ENCODE assay signal across 31 mouse cellular contexts in the genomic region with DNA sequence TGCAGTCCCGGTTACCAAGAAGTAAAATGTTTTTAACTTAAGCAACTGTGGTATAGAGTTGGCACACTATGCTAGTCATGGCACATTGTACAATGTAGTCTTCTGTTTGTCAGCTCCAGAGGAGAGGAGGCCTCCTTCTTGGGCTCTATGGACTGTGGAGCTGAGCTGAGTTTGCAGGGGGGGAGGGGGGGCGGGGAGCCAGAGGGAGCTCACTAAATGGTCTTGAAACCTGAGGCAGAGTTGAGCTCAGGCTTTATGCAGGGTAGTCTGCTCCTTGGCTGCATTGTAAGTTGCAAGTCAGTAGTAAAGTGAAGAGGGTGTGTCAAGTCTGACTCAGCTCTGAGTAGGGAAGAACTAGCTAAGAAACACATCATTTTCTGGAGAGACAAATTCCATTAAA. TPM values are rescaled to one million over a fixed set of nuclear protein-coding genes. Genes with fewer than 3 reads are reported as not detected.
DNase-seq lines count a peak whose midpoint lies in the region; ATAC-seq and TF ChIP-seq lines count a peak whose summit lies in the region.
"Had no signal": no experiment of that assay in that cellular context is flagged by ENCODE, and none has a peak within 500 bp of the region (broad histone marks: within the 10 kb centered on the region; RNA-seq: fewer than 3 reads in every experiment).

No protein-coding gene starts in this region.

- H3K27me3 ChIP-seq in limb, embryonic 15.5 days: no peaks in the 10 kb centered on the region
- H3K27me3 ChIP-seq: CH12.LX; forebrain, embryonic 12.5 days; heart, embryonic 12.5 days; lung, embryonic 15.5 days; megakaryocyte, embryonic 14.5 days; midbrain, embryonic 15.5 days; neural tube, embryonic 15.5 days; stomach, embryonic 15.5 days had no signal

- 79% methylated on average over 2 of the region's 2 CpGs for WGBS in limb, embryonic 15.5 days

- H3K9ac ChIP-seq in limb, embryonic 15.5 days: no peak overlapping the region
- H3K9ac ChIP-seq: forebrain, embryonic 12.5 days; heart, embryonic 12.5 days; lung, embryonic 15.5 days; midbrain, embryonic 15.5 days; neural tube, embryonic 15.5 days; stomach, embryonic 15.5 days had no signal

- no peak for TF ChIP-seq POLR2A in embryonic fibroblast, embryonic 13.5 days (IDR thresholded peaks at IDR 0.05; ENCODE audit: low read depth, low read length)

- ATAC-seq in limb, embryonic 15.5 days (ENCODE audit: insufficient number of reproducible peaks, low FRiP score, low TSS enrichment, low read depth): peak; percentile 71
- ATAC-seq: hindbrain, postnatal 0 days; intestine, embryonic 16.5 days; midbrain, embryonic 15.5 days had no signal

- H3K9me3 ChIP-seq in limb, embryonic 15.5 days: no peaks in the 10 kb centered on the region
- H3K9me3 ChIP-seq: forebrain, embryonic 12.5 days; G1E; heart, embryonic 12.5 days; lung, embryonic 15.5 days; megakaryocyte, embryonic 14.5 days; midbrain, embryonic 15.5 days; neural tube, embryonic 15.5 days; stomach, embryonic 15.5 days had no signal

- H3K4me2 ChIP-seq in limb, embryonic 15.5 days: no peak overlapping the region
- H3K4me2 ChIP-seq: forebrain, embryonic 12.5 days; heart, embryonic 12.5 days; lung, embryonic 15.5 days; midbrain, embryonic 15.5 days; neural tube, embryonic 15.5 days; stomach, embryonic 15.5 days had no signal

- peaks cover 25% of the 10 kb centered on the region for H3K36me3 ChIP-seq in limb, embryonic 15.5 days

- no peak overlapping the region for H3K4me3 ChIP-seq in embryonic fibroblast, embryonic 13.5 days (ENCODE audit: insufficient read depth, low read length)
- H3K4me3 ChIP-seq in limb, embryonic 15.5 days: no peak overlapping the region
- H3K4me3 ChIP-seq: forebrain, embryonic 12.5 days; heart, embryonic 12.5 days; left cerebral cortex, adult 2 months; lung, embryonic 15.5 days; megakaryocyte, embryonic 14.5 days; midbrain, embryonic 15.5 days; neural tube, embryonic 15.5 days; stomach, embryonic 15.5 days had no signal

- peak; percentile 74 for DNase-seq in heart, adult 11 months
- no peak for DNase-seq in heart, adult 9 months (ENCODE audit: low spot score in 2 of 2)
- peak; percentile 44 for DNase-seq in skeletal muscle tissue, adult 2 months (ENCODE audit: low read depth, low spot score)
- no peak for DNase-seq in natural killer cell, adult 2 months (ENCODE audit: low spot score in 2 of 2)
- no peak for DNase-seq in adrenal gland, postnatal 36 days
- no peak for DNase-seq in heart, adult 8-10 months (ENCODE audit: low spot score)
- DNase-seq: adrenal gland, adult 8-10 months; B cell, adult 2 months; cerebellum, adult 8-10 months; heart, postnatal 10 days; kidney, adult 9 months; left cerebral cortex, postnatal 4 days; lung, postnatal 36 days; right cerebral cortex, adult 18-20 months; right cerebral cortex, postnatal 4 days; thymus, adult 18-20 months; thymus, postnatal 36 days had no signal

- H3K27ac ChIP-seq in embryonic fibroblast, embryonic 13.5 days (ENCODE audit: insufficient read depth, low read length): peak overlapping the region; percentile 81
- peak overlapping the region; percentile 47 for H3K27ac ChIP-seq in limb, embryonic 15.5 days
- H3K27ac ChIP-seq: forebrain, embryonic 12.5 days; hindbrain, postnatal 0 days; left cerebral cortex, adult 2 months; lung, embryonic 15.5 days; midbrain, embryonic 15.5 days; neural tube, embryonic 15.5 days; stomach, embryonic 15.5 days had no signal

- TF ChIP-seq CTCF in embryonic fibroblast, embryonic 13.5 days (IDR thresholded peaks at IDR 0.05; ENCODE audit: borderline replicate concordance, insufficient read depth, low read length): no peak

- peaks cover 12% of the 10 kb centered on the region for H3K4me1 ChIP-seq in embryonic fibroblast, embryonic 13.5 days (ENCODE audit: control insufficient read depth, insufficient read depth, low read length)
- H3K4me1 ChIP-seq in limb, embryonic 15.5 days: no peaks in the 10 kb centered on the region; the same call in 1 of the 2 replicates
- H3K4me1 ChIP-seq: forebrain, embryonic 12.5 days; heart, embryonic 12.5 days; lung, embryonic 15.5 days; midbrain, embryonic 15.5 days; neural tube, embryonic 15.5 days; stomach, embryonic 15.5 days had no signal

RNA-seq across cellular contexts. Expression of a gene that starts 22.2 kb away (rescaled TPM):
- polyA plus RNA-seq in embryonic fibroblast, embryonic 13.5 days (2011; ENCODE audit: insufficient read length, low read depth, missing spikeins): 59.0 and 71.7 TPM in 2 replicates
- polyA plus RNA-seq in limb, embryonic 15.5 days (2015; fragmentation: Nextera tagmentation; extraction: Ambion mirVana): 64.1 and 64.4 TPM in 2 replicates
- 10 to 100 TPM; 72.8 to 94.6 TPM for total RNA-seq in adrenal gland, postnatal 36 days (2021)
- total RNA-seq in heart, adult 8-10 months (2022): 10 to 100 TPM; 39.6 to 52.2 (median 45.2) TPM

RNA-seq across cellular contexts. Expression of a gene that starts 25.9 kb away (rescaled TPM):
- 6.4 and 8.7 TPM in 2 replicates for polyA plus RNA-seq in embryonic fibroblast, embryonic 13.5 days (2011; ENCODE audit: insufficient read length, low read depth, missing spikeins)
- 12.7 and 14.8 TPM in 2 replicates for polyA plus RNA-seq in limb, embryonic 15.5 days (2015; fragmentation: Nextera tagmentation; extraction: Ambion mirVana)
- total RNA-seq in adrenal gland, postnatal 36 days (2021): 10 to 100 TPM; 21.2 to 23.6 TPM
- total RNA-seq in heart, adult 8-10 months (2022): 10 to 100 TPM; 15.5 to 20.3 (median 19.3) TPM

RNA-seq across cellular contexts. Expression of a gene that starts 49.6 kb away (rescaled TPM):
- not detected in 2 replicates for polyA plus RNA-seq in embryonic fibroblast, embryonic 13.5 days (2011; ENCODE audit: insufficient read length, low read depth, missing spikeins)
- 0.04 TPM in 2 replicates for polyA plus RNA-seq in limb, embryonic 15.5 days (2015; fragmentation: Nextera tagmentation; extraction: Ambion mirVana)
- under 1 TPM; 0.07 to 0.10 TPM for total RNA-seq in adrenal gland, postnatal 36 days (2021)
- not detected for total RNA-seq in heart, adult 8-10 months (2022)
- polyA plus RNA-seq: stomach, embryonic 15.5 days had no signal

Comparison
In these comparisons a context has a peak if more than half of its experiments do, and no peak if none do; other contexts are left out.
1. DNase-seq: peak in heart, adult 11 months (single experiment) and skeletal muscle tissue, adult 2 months (single experiment); none in heart, adult 9 months (0 of 2), natural killer cell, adult 2 months (0 of 2), adrenal gland, postnatal 36 days (0 of 2) and heart, adult 8-10 months (single experiment).